ENCODE assay signal across 8 mouse cellular contexts in genomic region chr16:92565708-92566107, GRCm38 (mm10).
DNase-seq lines count a peak whose midpoint lies in the region; ATAC-seq and TF ChIP-seq lines count a peak whose summit lies in the region.

No protein-coding gene starts in this region.

- peak; percentile 76; the same call in 1 of the 2 replicates for ATAC-seq in embryonic facial prominence, embryonic 11.5 days (replicated peaks; ENCODE audit: insufficient number of reproducible peaks, low FRiP score, low TSS enrichment, low read depth)
- peak; percentile 45; the same call in 1 of the 2 replicates for ATAC-seq in liver, embryonic 11.5 days (replicated peaks; ENCODE audit: low FRiP score)
- ATAC-seq in neural tube, embryonic 11.5 days (ENCODE audit: insufficient read depth, low FRiP score, low TSS enrichment), result no peak
- ATAC-seq in stomach, embryonic 16.5 days (ENCODE audit: insufficient read depth, low FRiP score), result no peak; the same call in 1 of the 2 replicates

- no peaks in the 10 kb centered on the region for H3K27me3 ChIP-seq in C2C12 (ENCODE audit: control insufficient read depth, insufficient read depth, insufficient read length)
- H3K27me3 ChIP-seq in embryonic facial prominence, embryonic 11.5 days (ENCODE audit: control insufficient read depth, insufficient read depth, low read length), result no peaks in the 10 kb centered on the region
- H3K27me3 ChIP-seq in heart, adult 2 months (ENCODE audit: control insufficient read depth, insufficient read depth, low read length), result no peaks in the 10 kb centered on the region
- H3K27me3 ChIP-seq in liver, embryonic 11.5 days (replicated peaks; ENCODE audit: control insufficient read depth, insufficient read depth, low read length), result peaks cover 4% of the 10 kb centered on the region; the same call in 1 of the 2 replicates
- no peaks in the 10 kb centered on the region for H3K27me3 ChIP-seq in neural tube, embryonic 11.5 days (ENCODE audit: control insufficient read depth, insufficient read depth, low read length)
- no peaks in the 10 kb centered on the region; the same call in 1 of the 2 replicates for H3K27me3 ChIP-seq in stomach, embryonic 16.5 days (ENCODE audit: control insufficient read depth, insufficient read depth, low read length)

- H3K9ac ChIP-seq in embryonic facial prominence, embryonic 11.5 days (replicated peaks; ENCODE audit: low read length), result no peak overlapping the region
- no peak overlapping the region for H3K9ac ChIP-seq in heart, adult 2 months (ENCODE audit: low read depth, low read length)
- no peak overlapping the region for H3K9ac ChIP-seq in liver, embryonic 11.5 days (ENCODE audit: low read depth, low read length)
- H3K9ac ChIP-seq in neural tube, embryonic 11.5 days (ENCODE audit: low read length), result no peak overlapping the region
- H3K9ac ChIP-seq in stomach, embryonic 16.5 days (ENCODE audit: low read length), result no peak overlapping the region

- peak; percentile 84 for DNase-seq in adrenal gland, postnatal 25 days
- peak; percentile 91 for DNase-seq in embryonic facial prominence, embryonic 11.5 days (ENCODE audit: low spot score)
- peak; percentile 68 to 84 for DNase-seq in heart, adult 2 months
- peak; percentile 91 for DNase-seq in kidney, postnatal 10 days
- DNase-seq in liver, embryonic 11.5 days (ENCODE audit: low spot score), result peak; percentile 76
- peak; percentile 86 for DNase-seq in neural tube, embryonic 11.5 days (ENCODE audit: low spot score)

- H3K27ac ChIP-seq in embryonic facial prominence, embryonic 11.5 days (replicated peaks; ENCODE audit: low read depth, low read length), result no peak overlapping the region
- no peak overlapping the region for H3K27ac ChIP-seq in heart, adult 2 months
- no peak overlapping the region for H3K27ac ChIP-seq in liver, embryonic 11.5 days (ENCODE audit: low read depth, low read length)
- no peak overlapping the region for H3K27ac ChIP-seq in neural tube, embryonic 11.5 days (ENCODE audit: low read depth, low read length)
- no peak overlapping the region for H3K27ac ChIP-seq in stomach, embryonic 16.5 days (ENCODE audit: low read length)

- H3K9me3 ChIP-seq in embryonic facial prominence, embryonic 11.5 days (replicated peaks; ENCODE audit: control insufficient read depth, low read length), result no peaks in the 10 kb centered on the region
- H3K9me3 ChIP-seq in liver, embryonic 11.5 days (ENCODE audit: control insufficient read depth, low read length), result no peaks in the 10 kb centered on the region
- no peaks in the 10 kb centered on the region for H3K9me3 ChIP-seq in neural tube, embryonic 11.5 days (ENCODE audit: control insufficient read depth, low read length)
- no peaks in the 10 kb centered on the region for H3K9me3 ChIP-seq in stomach, embryonic 16.5 days (replicated peaks; ENCODE audit: control insufficient read depth, low read length)

- peak; percentile 58 for TF ChIP-seq CTCF in C2C12 (IDR thresholded peaks at IDR 0.05; ENCODE audit: control insufficient read depth, insufficient read depth, insufficient read length)
- peak; percentile 95 for TF ChIP-seq CTCF in heart, adult 2 months (IDR thresholded peaks at IDR 0.05)

- H3K4me1 ChIP-seq in embryonic facial prominence, embryonic 11.5 days (ENCODE audit: control insufficient read depth, insufficient read depth, low read length), result no peaks in the 10 kb centered on the region
- H3K4me1 ChIP-seq in heart, adult 2 months (ENCODE audit: control insufficient read depth, insufficient read depth, low read length), result no peaks in the 10 kb centered on the region
- H3K4me1 ChIP-seq in liver, embryonic 11.5 days (replicated peaks; ENCODE audit: control insufficient read depth, insufficient read depth, low read length), result peaks cover 3% of the 10 kb centered on the region; the same call in 1 of the 2 replicates
- no peaks in the 10 kb centered on the region for H3K4me1 ChIP-seq in neural tube, embryonic 11.5 days (ENCODE audit: control insufficient read depth, insufficient read depth, low read length)
- H3K4me1 ChIP-seq in stomach, embryonic 16.5 days (ENCODE audit: control insufficient read depth, insufficient read depth, low read length), result peaks cover 6% of the 10 kb centered on the region; the same call in 1 of the 2 replicates

- 3% methylated on average over 6 of the region's 6 CpGs for WGBS in embryonic facial prominence, embryonic 11.5 days
- under 1% methylated on average over 6 of the region's 6 CpGs for WGBS in heart, adult 2 months
- WGBS in liver, embryonic 11.5 days, result 4% methylated on average over 6 of the region's 6 CpGs
- 8% methylated on average over 6 of the region's 6 CpGs for WGBS in neural tube, embryonic 11.5 days
- 3% methylated on average over 6 of the region's 6 CpGs for WGBS in stomach, embryonic 16.5 days

- H3K36me3 ChIP-seq in C2C12 (ENCODE audit: control insufficient read depth, insufficient read depth), result no peaks in the 10 kb centered on the region
- H3K36me3 ChIP-seq in embryonic facial prominence, embryonic 11.5 days (replicated peaks; ENCODE audit: control insufficient read depth, insufficient read depth, low read depth, low read length), result no peaks in the 10 kb centered on the region
- no peaks in the 10 kb centered on the region for H3K36me3 ChIP-seq in heart, adult 2 months (ENCODE audit: control insufficient read depth, insufficient read depth, low read length)
- H3K36me3 ChIP-seq in liver, embryonic 11.5 days (ENCODE audit: control insufficient read depth, insufficient read depth, low read length), result no peaks in the 10 kb centered on the region
- H3K36me3 ChIP-seq in neural tube, embryonic 11.5 days (ENCODE audit: control insufficient read depth, insufficient read depth, low read length), result no peaks in the 10 kb centered on the region
- no peaks in the 10 kb centered on the region for H3K36me3 ChIP-seq in stomach, embryonic 16.5 days (ENCODE audit: control insufficient read depth, insufficient read depth, low read length)

- H3K4me3 ChIP-seq in C2C12 (ENCODE audit: insufficient read depth, poor library complexity, severe bottlenecking), result no peak overlapping the region
- no peak overlapping the region for H3K4me3 ChIP-seq in embryonic facial prominence, embryonic 11.5 days (ENCODE audit: low read depth, low read length)
- H3K4me3 ChIP-seq in heart, adult 2 months, result no peak overlapping the region
- no peak overlapping the region for H3K4me3 ChIP-seq in liver, embryonic 11.5 days (ENCODE audit: low read depth, low read length)
- no peak overlapping the region for H3K4me3 ChIP-seq in neural tube, embryonic 11.5 days (ENCODE audit: low read depth, low read length)
- no peak overlapping the region for H3K4me3 ChIP-seq in stomach, embryonic 16.5 days (replicated peaks; ENCODE audit: low read length)

- no peaks in the 10 kb centered on the region for H3K79me3 ChIP-seq in C2C12 (ENCODE audit: low read depth)

- H3K79me2 ChIP-seq in C2C12 (ENCODE audit: control insufficient read depth, insufficient read depth), result no peaks in the 10 kb centered on the region
- H3K79me2 ChIP-seq in heart, adult 2 months (replicated peaks; ENCODE audit: control insufficient read depth, insufficient read depth, low read length), result no peaks in the 10 kb centered on the region

- intact Hi-C loops in heart, adult 2 months (cut with DNase I), result loop anchor here (1.0 to 2.0 kb wide), 5 partner anchors 133 to 978 kb away; no protein-coding TSS in a partner anchor

- no peak overlapping the region for H3K4me2 ChIP-seq in embryonic facial prominence, embryonic 11.5 days (ENCODE audit: low read depth, low read length)
- H3K4me2 ChIP-seq in liver, embryonic 11.5 days, result no peak overlapping the region
- H3K4me2 ChIP-seq in neural tube, embryonic 11.5 days (ENCODE audit: low read depth), result no peak overlapping the region
- H3K4me2 ChIP-seq in stomach, embryonic 16.5 days (ENCODE audit: low read depth, low read length), result peak overlapping the region; percentile 32

- no peak for TF ChIP-seq POLR2A in heart, adult 2 months (IDR thresholded peaks at IDR 0.05; ENCODE audit: insufficient read depth, low read depth, low read length)

- peak; percentile 59; the same call in 1 of the 2 replicates for TF ChIP-seq EP300 in heart, adult 2 months (IDR thresholded peaks at IDR 0.05; ENCODE audit: insufficient read depth, low read depth, low read length)

- H3ac ChIP-seq in C2C12 (ENCODE audit: control insufficient read depth, insufficient read length, low read depth), result no peak overlapping the region

TF ChIP-seq in C2C12, 6 proteins besides CTCF, POLR2A, EP300 and RAD21:
- no peak for TF ChIP-seq FOSL1 (IDR thresholded peaks at IDR 0.05; ENCODE audit: insufficient read depth, low read length, poor library complexity, severe bottlenecking)
- TF ChIP-seq USF1 (IDR thresholded peaks at IDR 0.05; ENCODE audit: low read depth), result no peak
- no peak for TF ChIP-seq MYOG (IDR thresholded peaks at IDR 0.05; ENCODE audit: control insufficient read depth, extremely low read depth, insufficient read length)
- no peak for TF ChIP-seq MAX (IDR thresholded peaks at IDR 0.05)
- no peak for TF ChIP-seq CEBPB (IDR thresholded peaks at IDR 0.05; ENCODE audit: low read depth)
- TF ChIP-seq MYOD1 (IDR thresholded peaks at IDR 0.05; ENCODE audit: control insufficient read depth, insufficient read length, low read depth), result no peak
TF ChIP-seq in C2C12: peak in this region for 0.

Comparison
In these comparisons a context has a peak if more than half of its experiments do, and no peak if none do; other contexts are left out.
1. ATAC-seq: peak in embryonic facial prominence, embryonic 11.5 days (single experiment) and liver, embryonic 11.5 days (single experiment); none in neural tube, embryonic 11.5 days (single experiment) and stomach, embryonic 16.5 days (single experiment).
2. Peak in every context shown above with its lines, with median percentiles within 50 percentile points of each other: DNase-seq.